ENCODE assay signal across 9 mouse cellular contexts in genomic region chr4:134357461-134357771, GRCm38 (mm10). TPM values are rescaled to one million over a fixed set of nuclear protein-coding genes. Genes with fewer than 3 reads are reported as not detected.
DNase-seq lines count a peak whose midpoint lies in the region; ATAC-seq and TF ChIP-seq lines count a peak whose summit lies in the region.
"Had no signal": no experiment of that assay in that cellular context is flagged by ENCODE, and none has a peak within 500 bp of the region (broad histone marks: within the 10 kb centered on the region; RNA-seq: fewer than 3 reads in every experiment).

No protein-coding gene starts in this region.

- peaks cover 29% of the 10 kb centered on the region for H3K4me1 ChIP-seq in kidney, adult 2 months (ENCODE audit: control insufficient read depth, insufficient read depth, low read length)
- H3K4me1 ChIP-seq in embryonic facial prominence, embryonic 15.5 days, result peaks cover 27% of the 10 kb centered on the region
- peaks cover 6% of the 10 kb centered on the region for H3K4me1 ChIP-seq in hindbrain, embryonic 16.5 days (ENCODE audit: control insufficient read depth, insufficient read depth, low read depth, low read length)
- H3K4me1 ChIP-seq in midbrain, embryonic 15.5 days, result peaks cover 12% of the 10 kb centered on the region; the same call in 1 of the 2 replicates

- WGBS in kidney, adult 2 months, result 31% methylated on average over 17 of the region's 17 CpGs
- WGBS in embryonic facial prominence, embryonic 15.5 days, result 29% methylated on average over 17 of the region's 17 CpGs
- WGBS in hindbrain, embryonic 16.5 days, result 49% methylated on average over 17 of the region's 17 CpGs
- WGBS in midbrain, embryonic 15.5 days, result 29% methylated on average over 17 of the region's 17 CpGs

- no peak overlapping the region for H3K4me3 ChIP-seq in kidney, adult 2 months (ENCODE audit: insufficient read depth, low read depth, low read length)
- H3K4me3 ChIP-seq in embryonic facial prominence, embryonic 15.5 days (replicated peaks), result no peak overlapping the region
- peak overlapping the region; percentile 28 for H3K4me3 ChIP-seq in hindbrain, embryonic 16.5 days (ENCODE audit: low read length)
- H3K4me3 ChIP-seq in midbrain, embryonic 15.5 days, result peak overlapping the region; percentile 21
- H3K4me3 ChIP-seq: erythroblast, embryonic 14.5 days had no signal

- no peaks in the 10 kb centered on the region for H3K36me3 ChIP-seq in kidney, adult 2 months (ENCODE audit: control insufficient read depth, insufficient read depth, low read length)
- no peaks in the 10 kb centered on the region for H3K36me3 ChIP-seq in embryonic facial prominence, embryonic 15.5 days
- H3K36me3 ChIP-seq in hindbrain, embryonic 16.5 days (ENCODE audit: control insufficient read depth, insufficient read depth, low read length), result no peaks in the 10 kb centered on the region
- H3K36me3 ChIP-seq in midbrain, embryonic 15.5 days (replicated peaks), result no peaks in the 10 kb centered on the region

- peak overlapping the region; percentile 54; the same call in 1 of the 2 replicates for H3K27ac ChIP-seq in kidney, adult 2 months (ENCODE audit: insufficient read depth, low read depth, low read length)
- H3K27ac ChIP-seq in embryonic facial prominence, embryonic 15.5 days (replicated peaks), result no peak overlapping the region
- no peak overlapping the region for H3K27ac ChIP-seq in hindbrain, embryonic 16.5 days (ENCODE audit: low read depth, low read length)
- no peak overlapping the region for H3K27ac ChIP-seq in midbrain, embryonic 15.5 days

- peak; percentile 71 for DNase-seq in kidney, adult 2 months
- no peak for DNase-seq in kidney, postnatal 14 days
- DNase-seq in thymus, postnatal 36 days, result no peak
- DNase-seq in layer of hippocampus, adult 18-20 months (ENCODE audit: low spot score in 2 of 2), result no peak
- DNase-seq in MN1 (ENCODE audit: low spot score), result no peak

- H3K4me2 ChIP-seq in embryonic facial prominence, embryonic 15.5 days (replicated peaks), result peak overlapping the region; percentile 21; the same call in 1 of the 2 replicates
- peak overlapping the region; percentile 54 for H3K4me2 ChIP-seq in hindbrain, embryonic 16.5 days (ENCODE audit: low read length)
- H3K4me2 ChIP-seq in midbrain, embryonic 15.5 days, result peak overlapping the region; percentile 45

- no peak for ATAC-seq in embryonic facial prominence, embryonic 15.5 days (ENCODE audit: insufficient number of reproducible peaks, low FRiP score, low TSS enrichment, low read depth)
- ATAC-seq in hindbrain, embryonic 16.5 days, result peak; percentile 15; the same call in 1 of the 2 replicates
- ATAC-seq in midbrain, embryonic 15.5 days (replicated peaks), result no peak

- TF ChIP-seq CTCF in kidney, adult 2 months (conservative IDR thresholded peaks at IDR 0.05; ENCODE audit: insufficient read depth, insufficient read length, low read depth, low read length), result no peak

- no peak overlapping the region for H3K9ac ChIP-seq in embryonic facial prominence, embryonic 15.5 days
- H3K9ac ChIP-seq in hindbrain, embryonic 16.5 days (ENCODE audit: low read depth, low read length), result peak overlapping the region; percentile 41
- H3K9ac ChIP-seq in midbrain, embryonic 15.5 days, result peak overlapping the region; percentile 30

- H3K9me3 ChIP-seq in embryonic facial prominence, embryonic 15.5 days (replicated peaks), result no peaks in the 10 kb centered on the region
- H3K9me3 ChIP-seq in hindbrain, embryonic 16.5 days (ENCODE audit: control insufficient read depth, low read length), result no peaks in the 10 kb centered on the region
- no peaks in the 10 kb centered on the region for H3K9me3 ChIP-seq in midbrain, embryonic 15.5 days

- H3K27me3 ChIP-seq in kidney, adult 2 months (replicated peaks; ENCODE audit: control insufficient read depth, insufficient read depth, low read length), result no peaks in the 10 kb centered on the region
- H3K27me3 ChIP-seq in embryonic facial prominence, embryonic 15.5 days, result no peaks in the 10 kb centered on the region
- H3K27me3 ChIP-seq in hindbrain, embryonic 16.5 days (replicated peaks; ENCODE audit: control insufficient read depth, insufficient read depth, low read length), result no peaks in the 10 kb centered on the region
- H3K27me3 ChIP-seq in midbrain, embryonic 15.5 days (replicated peaks), result no peaks in the 10 kb centered on the region

- TF ChIP-seq POLR2A in kidney, adult 2 months (IDR thresholded peaks at IDR 0.05; ENCODE audit: low read depth, low read length), result no peak

RNA-seq across cellular contexts. Expression of gene Slc30a2, which starts 14.4 kb away (rescaled TPM):
- polyA plus RNA-seq in kidney, adult 2 months (2012; rRNA removed), result 32.3 and 33.3 TPM in 2 replicates
- polyA plus RNA-seq in embryonic facial prominence, embryonic 15.5 days (2015; fragmentation: Nextera tagmentation; extraction: Ambion mirVana), result 1.6 and 2.3 TPM in 2 replicates
- polyA plus RNA-seq in hindbrain, embryonic 16.5 days (2015; fragmentation: Nextera tagmentation; extraction: Ambion mirVana), result 0.17 and 0.25 TPM in 2 replicates
- polyA plus RNA-seq in midbrain, embryonic 15.5 days (2015; fragmentation: Nextera tagmentation; extraction: Ambion mirVana), result 0.22 and 0.23 TPM in 2 replicates
- under 1 TPM in 1 of 2 experiments, not detected in 1; 0.10 TPM for total RNA-seq in layer of hippocampus, adult 18-20 months (2021)
- polyA plus RNA-seq: erythroblast, embryonic 14.5 days had no signal

RNA-seq across cellular contexts. Expression of gene Extl1, which starts 26.2 kb away (rescaled TPM):
- 1.1 and 1.3 TPM in 2 replicates for polyA plus RNA-seq in kidney, adult 2 months (2012; rRNA removed)
- polyA plus RNA-seq in embryonic facial prominence, embryonic 15.5 days (2015; fragmentation: Nextera tagmentation; extraction: Ambion mirVana), result 4.1 and 4.5 TPM in 2 replicates
- 0.65 and 0.66 TPM in 2 replicates for polyA plus RNA-seq in hindbrain, embryonic 16.5 days (2015; fragmentation: Nextera tagmentation; extraction: Ambion mirVana)
- 0.59 and 0.62 TPM in 2 replicates for polyA plus RNA-seq in midbrain, embryonic 15.5 days (2015; fragmentation: Nextera tagmentation; extraction: Ambion mirVana)
- total RNA-seq in layer of hippocampus, adult 18-20 months (2021), result 10 to 100 TPM; 46.1 to 48.0 TPM
- polyA plus RNA-seq: erythroblast, embryonic 14.5 days had no signal

RNA-seq across cellular contexts. Expression of gene Pafah2, which starts 38.7 kb away (rescaled TPM):
- polyA plus RNA-seq in kidney, adult 2 months (2012; rRNA removed), result 96.9 and 102 TPM in 2 replicates
- polyA plus RNA-seq in embryonic facial prominence, embryonic 15.5 days (2015; fragmentation: Nextera tagmentation; extraction: Ambion mirVana), result 15.7 and 17.7 TPM in 2 replicates
- polyA plus RNA-seq in hindbrain, embryonic 16.5 days (2015; fragmentation: Nextera tagmentation; extraction: Ambion mirVana), result 7.8 and 8.5 TPM in 2 replicates
- 7.7 and 8.0 TPM in 2 replicates for polyA plus RNA-seq in midbrain, embryonic 15.5 days (2015; fragmentation: Nextera tagmentation; extraction: Ambion mirVana)
- total RNA-seq in layer of hippocampus, adult 18-20 months (2021), result 1 to 10 TPM; 5.0 to 5.9 TPM
- polyA plus RNA-seq: erythroblast, embryonic 14.5 days had no signal

RNA-seq across cellular contexts. Expression of gene Trim63, which starts 42.5 kb away (rescaled TPM):
- polyA plus RNA-seq in kidney, adult 2 months (2012; rRNA removed), result 4.2 and 7.4 TPM in 2 replicates
- polyA plus RNA-seq in embryonic facial prominence, embryonic 15.5 days (2015; fragmentation: Nextera tagmentation; extraction: Ambion mirVana), result 6.3 and 9.4 TPM in 2 replicates
- polyA plus RNA-seq in hindbrain, embryonic 16.5 days (2015; fragmentation: Nextera tagmentation; extraction: Ambion mirVana), result 0.76 and 1.2 TPM in 2 replicates
- polyA plus RNA-seq in midbrain, embryonic 15.5 days (2015; fragmentation: Nextera tagmentation; extraction: Ambion mirVana), result 0.40 and 0.91 TPM in 2 replicates
- not detected for total RNA-seq in layer of hippocampus, adult 18-20 months (2021)
- polyA plus RNA-seq: erythroblast, embryonic 14.5 days had no signal

Comparison
In these comparisons a context has a peak if more than half of its experiments do, and no peak if none do; other contexts are left out.
1. H3K4me3 ChIP-seq: peak in hindbrain, embryonic 16.5 days (single experiment) and midbrain, embryonic 15.5 days (single experiment); none in kidney, adult 2 months (single experiment) and embryonic facial prominence, embryonic 15.5 days (single experiment).
2. RNA of gene Slc30a2, which starts 14.4 kb away (polyA plus RNA-seq): 32.3 to 33.3 TPM in kidney, adult 2 months; 1.6 to 2.3 TPM in embryonic facial prominence, embryonic 15.5 days, 0.17 to 0.25 TPM in hindbrain, embryonic 16.5 days and 0.22 to 0.23 TPM in midbrain, embryonic 15.5 days; every median in the first group is over 10 times any median in the second.
3. Peak in every context shown above with its lines, with median percentiles within 50 percentile points of each other: H3K4me2 ChIP-seq.